Mouse (Mus musculus) Muller cell, postnatal 12 days (primary cell): ENCODE measurements around the gene Fibp.
A peak's percentile ranks its signal among the peaks of the same experiment; 100 is the strongest.
"Not testable (repeated sequence)": the region's sequence is repeated elsewhere in the genome, so short reads cannot be mapped to it uniquely, and the experiment has no call there.

ENCODE experiments used
- DNase-seq: peaks from one replicate; pipeline ENCODE4 v3.0.0-alpha.2; 2015; ENCODE audit errors: inconsistent ontology term

Gene Fibp

GRCm38 (mm10) chr19:5487768-5488550, 27.5 kb downstream of the Fibp start, which contains the start of gene Mus81:
Gene Mus81, minus strand, starts transcription at chr19:5488402.
- DNase-seq: peak; percentile 99

- peak; percentile 99 for DNase-seq
These were observed 28.6 kb downstream of the Fibp start for GRCm38 (mm10) chr19:5488878-5489571.

- not testable (repeated sequence) for DNase-seq
These were observed 29.3 kb downstream of the Fibp start for GRCm38 (mm10) chr19:5489721-5490120.

- peak; percentile 98 for DNase-seq
These were observed 30.0 kb downstream of the Fibp start, which contains the start of gene Cfl1 for GRCm38 (mm10) chr19:5490313-5490897. Gene Cfl1, plus strand, starts transcription at chr19:5490455.

GRCm38 (mm10) chr19:5490898-5491708, 30.7 kb downstream of the Fibp start:
- DNase-seq: peak; percentile 85

GRCm38 (mm10) chr19:5492641-5493040, 32.2 kb downstream of the Fibp start:
- DNase-seq: no peak

- not testable (repeated sequence) for DNase-seq
These were observed 32.9 kb downstream of the Fibp start for GRCm38 (mm10) chr19:5493301-5493721.

GRCm38 (mm10) chr19:5494314-5494713, 33.9 kb downstream of the Fibp start:
- DNase-seq: no peak

- no peak for DNase-seq
These were observed 35.1 kb downstream of the Fibp start for GRCm38 (mm10) chr19:5495353-5496051.

- no peak for DNase-seq
These were observed 35.6 kb downstream of the Fibp start for GRCm38 (mm10) chr19:5496052-5496370.

- DNase-seq: no peak
These were observed 40.0 kb downstream of the Fibp start for GRCm38 (mm10) chr19:5500330-5500875.

GRCm38 (mm10) chr19:5503687-5504086, 43.3 kb downstream of the Fibp start, which contains the start of gene 1700020D05Rik:
Gene 1700020D05Rik, minus strand, starts transcription at chr19:5503787.
- DNase-seq: no peak

GRCm38 (mm10) chr19:5510031-5511026, 49.9 kb downstream of the Fibp start, which contains the start of gene Snx32:
Gene Snx32, minus strand, starts transcription at chr19:5510538.
- peak; percentile 98 for DNase-seq

- peak; percentile 22 for DNase-seq
These were observed 50.7 kb downstream of the Fibp start for GRCm38 (mm10) chr19:5511074-5511632.

GRCm38 (mm10) chr19:5512091-5513004, 51.9 kb downstream of the Fibp start:
- DNase-seq: no peak

GRCm38 (mm10) chr19:5513005-5513349, 52.6 kb downstream of the Fibp start:
- no peak for DNase-seq
